Comparison of ENCODE assay signal across 8 mouse cellular contexts in genomic region chr3:32736244-32737171, GRCm38 (mm10). TPM values are rescaled to one million over a fixed set of nuclear protein-coding genes. Genes with fewer than 3 reads are reported as not detected.
DNase-seq lines count a peak whose midpoint lies in the region; ATAC-seq and TF ChIP-seq lines count a peak whose summit lies in the region.

Gene Ndufb5 (plus strand): TSS chr3:32736990.

- no peaks in the 10 kb centered on the region for H3K9me3 ChIP-seq in G1E (replicated peaks)
- H3K9me3 ChIP-seq in forebrain, embryonic 16.5 days (ENCODE audit: control insufficient read depth, low read length) = no peaks in the 10 kb centered on the region
- H3K9me3 ChIP-seq in lung, embryonic 14.5 days (ENCODE audit: low read depth, low read length) = no peaks in the 10 kb centered on the region

- peak within 1 kb of the TSS; percentile 80 for H3K9ac ChIP-seq in forebrain, embryonic 16.5 days (replicated peaks; ENCODE audit: low read depth, low read length)
- H3K9ac ChIP-seq in lung, embryonic 14.5 days = peak within 1 kb of the TSS; percentile 86

- H3K4me1 ChIP-seq in G1E (ENCODE audit: insufficient read depth, low read depth, low read length) = peaks cover 34% of the 10 kb centered on the region
- peaks cover 22% of the 10 kb centered on the region for H3K4me1 ChIP-seq in forebrain, embryonic 16.5 days (replicated peaks; ENCODE audit: control insufficient read depth, insufficient read depth, low read length)
- H3K4me1 ChIP-seq in lung, embryonic 14.5 days (ENCODE audit: insufficient read depth) = 0 out of 2 replicates have a peak, but pooled peaks cover 3% of the 10 kb centered on the region
- peaks cover 7% of the 10 kb centered on the region for H3K4me1 ChIP-seq in olfactory bulb, adult 2 months (ENCODE audit: control insufficient read depth, insufficient read depth, low read length)
- H3K4me1 ChIP-seq in thymus, adult 2 months (replicated peaks; ENCODE audit: control insufficient read depth, insufficient read depth, low read length) = peaks cover 8% of the 10 kb centered on the region; the same call in 1 of the 2 replicates

- intact Hi-C loops in heart, postnatal 36 days (cut with DNase I) = loop anchor here (2.0 to 10.0 kb wide), 4 partner anchors 28 to 1058 kb away; partner anchors contain the start of genes Ttc14 and Usp13

- H3K36me3 ChIP-seq in G1E (replicated peaks) = peaks cover 63% of the 10 kb centered on the region
- H3K36me3 ChIP-seq in forebrain, embryonic 16.5 days (ENCODE audit: control insufficient read depth, insufficient read depth) = peaks cover 9% of the 10 kb centered on the region
- H3K36me3 ChIP-seq in lung, embryonic 14.5 days (ENCODE audit: insufficient read depth) = peaks cover 32% of the 10 kb centered on the region
- peaks cover 3% of the 10 kb centered on the region; the same call in 1 of the 2 replicates for H3K36me3 ChIP-seq in thymus, adult 2 months (ENCODE audit: control insufficient read depth, insufficient read depth, low read length)

- no peaks in the 10 kb centered on the region for H3K27me3 ChIP-seq in G1E (ENCODE audit: insufficient read depth, low read length)
- no peaks in the 10 kb centered on the region for H3K27me3 ChIP-seq in forebrain, embryonic 16.5 days (replicated peaks; ENCODE audit: control insufficient read depth, insufficient read depth, low read length)
- H3K27me3 ChIP-seq in lung, embryonic 14.5 days (ENCODE audit: insufficient read depth, low read length) = no peaks in the 10 kb centered on the region
- H3K27me3 ChIP-seq in thymus, adult 2 months (ENCODE audit: control insufficient read depth, insufficient read depth, low read length) = no peaks in the 10 kb centered on the region

- peak; percentile 86 for DNase-seq in G1E (ENCODE audit: low spot score)
- DNase-seq in cerebellum, adult 18-20 months = peak; percentile 98
- peak; percentile 97 to 98 for DNase-seq in heart, postnatal 36 days
- peak; percentile 97 to 99 for DNase-seq in layer of hippocampus, adult 2 months (ENCODE audit: low spot score in 2 of 2)
- DNase-seq in lung, embryonic 14.5 days = peak; percentile 99
- peak; percentile 96 for DNase-seq in thymus, adult 2 months

- H3K27ac ChIP-seq in forebrain, embryonic 16.5 days (ENCODE audit: low read length) = peak within 1 kb of the TSS; percentile 89
- H3K27ac ChIP-seq in layer of hippocampus, adult 2 months = peak within 1 kb of the TSS; percentile 96
- H3K27ac ChIP-seq in lung, embryonic 14.5 days (ENCODE audit: low read depth) = peak within 1 kb of the TSS; percentile 73; the same call in 1 of the 2 replicates
- H3K27ac ChIP-seq in olfactory bulb, adult 2 months (ENCODE audit: insufficient read depth, low read depth, low read length) = peak within 1 kb of the TSS; percentile 88
- peak within 1 kb of the TSS; percentile 8; the same call in 1 of the 2 replicates for H3K27ac ChIP-seq in thymus, adult 2 months (ENCODE audit: control insufficient read depth, insufficient read depth, low read length)

- peak within 1 kb of the TSS; percentile 89 for H3K4me2 ChIP-seq in forebrain, embryonic 16.5 days (ENCODE audit: low read length)
- H3K4me2 ChIP-seq in lung, embryonic 14.5 days = peak within 1 kb of the TSS; percentile 86

- peak; percentile 70 for TF ChIP-seq POLR2A in olfactory bulb, adult 2 months (IDR thresholded peaks at IDR 0.05; ENCODE audit: insufficient read depth, low read depth, low read length)
- TF ChIP-seq POLR2A in thymus, adult 2 months (IDR thresholded peaks at IDR 0.05; ENCODE audit: control insufficient read depth, extremely low read depth, insufficient read depth, low read length, poor library complexity) = peak; percentile 74

- no peak for TF ChIP-seq CTCF in G1E (IDR thresholded peaks at IDR 0.05; ENCODE audit: low read depth, low read length)
- no peak for TF ChIP-seq CTCF in layer of hippocampus, adult 2 months (conservative IDR thresholded peaks at IDR 0.05)
- no peak for TF ChIP-seq CTCF in lung, embryonic 14.5 days (IDR thresholded peaks at IDR 0.05; ENCODE audit: low read depth)
- no peak for TF ChIP-seq CTCF in olfactory bulb, adult 2 months (IDR thresholded peaks at IDR 0.05; ENCODE audit: insufficient read depth, low read depth, low read length)
- peak; percentile 40; the same call in 1 of the 2 replicates for TF ChIP-seq CTCF in thymus, adult 2 months (IDR thresholded peaks at IDR 0.05; ENCODE audit: borderline replicate concordance, control insufficient read depth, extremely low read depth, insufficient read depth, low read length, poor library complexity)

- H3K4me3 ChIP-seq in G1E (ENCODE audit: low read depth, low read length) = peak within 1 kb of the TSS; percentile 95
- peak within 1 kb of the TSS; percentile 94 for H3K4me3 ChIP-seq in forebrain, embryonic 16.5 days (replicated peaks; ENCODE audit: low read length)
- peak within 1 kb of the TSS; percentile 100 for H3K4me3 ChIP-seq in layer of hippocampus, adult 2 months
- peak within 1 kb of the TSS; percentile 87 for H3K4me3 ChIP-seq in lung, embryonic 14.5 days (ENCODE audit: low read depth, low read length)
- H3K4me3 ChIP-seq in olfactory bulb, adult 2 months (ENCODE audit: insufficient read depth, low read depth, low read length) = peak within 1 kb of the TSS; percentile 98
- peak within 1 kb of the TSS; percentile 55 for H3K4me3 ChIP-seq in thymus, adult 2 months (ENCODE audit: control insufficient read depth, insufficient read depth, low read length)

- ATAC-seq in G1E (ENCODE audit: extremely low read depth, insufficient number of reproducible peaks, low FRiP score, poor library complexity, severe bottlenecking) = peak; percentile 92
- ATAC-seq in forebrain, embryonic 16.5 days = peak; percentile 98
- peak; percentile 98 for ATAC-seq in lung, embryonic 14.5 days (ENCODE audit: insufficient read depth)

- under 1% methylated on average over 62 of the region's 62 CpGs for WGBS in forebrain, embryonic 16.5 days
- under 1% methylated on average over 62 of the region's 62 CpGs for WGBS in lung, embryonic 14.5 days
- under 1% methylated on average over 62 of the region's 62 CpGs for WGBS in olfactory bulb, adult 2 months
- under 1% methylated on average over 62 of the region's 62 CpGs for WGBS in thymus, adult 2 months

RNA-seq across cellular contexts. Expression of gene Ndufb5, which starts in this region (rescaled TPM):
- 109 and 126 TPM in 2 replicates for total RNA-seq in G1E (2014; fragmentation: Nextera tagmentation)
- total RNA-seq in G1E (2017) = 271 and 317 TPM in 2 replicates
- 23.9 and 67.2 TPM in 2 replicates for polyA plus RNA-seq in G1E (2012)
- polyA plus RNA-seq in forebrain, embryonic 16.5 days (2015; fragmentation: Nextera tagmentation; extraction: Ambion mirVana) = 283 and 286 TPM in 2 replicates
- total RNA-seq in heart, postnatal 36 days (2021) = 100 to 1,000 TPM; 896 to 938 TPM
- total RNA-seq in layer of hippocampus, adult 2 months (2021) = 100 to 1,000 TPM; 192 to 210 TPM
- polyA plus RNA-seq in lung, embryonic 14.5 days (2014; fragmentation: Nextera tagmentation; extraction: Ambion mirVana) = 304 TPM in 2 replicates
- not detected in 2 replicates for polyA plus RNA-seq in olfactory bulb, adult 2 months (2012; ENCODE audit: insufficient read depth, insufficient read length, low replicate concordance, missing spikeins)
- polyA plus RNA-seq in thymus, adult 2 months (2012; rRNA removed) = 174 and 220 TPM in 2 replicates

Comparison
In these comparisons a context has a peak if more than half of its experiments do, and no peak if none do; other contexts are left out.
1. Peak in every context shown above with its lines: DNase-seq, ATAC-seq, H3K4me3 ChIP-seq and H3K27ac ChIP-seq.
2. H3K27ac ChIP-seq: peak in every context shown above with its lines; median percentile 96 in layer of hippocampus, adult 2 months; 89 in forebrain, embryonic 16.5 days; 88 in olfactory bulb, adult 2 months; 73 in lung, embryonic 14.5 days; 8 in thymus, adult 2 months.